Mouse (Mus musculus) thymus, postnatal 0 days (tissue): ENCODE data around the gene Cadps2. TPM values are rescaled to one million over a fixed set of nuclear protein-coding genes. Genes with fewer than 3 reads are reported as not detected.

Experiments
- DNase-seq: peaks from one replicate; pipeline ENCODE4 v3.0.0-alpha.2; 2015; ENCODE audit warnings: low spot score
- polyA plus RNA-seq: library from polyadenylated mRNA; unstranded; fragments of >200 nt; fragmentation: Nextera tagmentation; extraction: Ambion mirVana; gene quantifications from 2 replicates; pipeline ENCODE4 v1.2.1, GENCODE M21; 2015

The Cadps2 gene
- polyA plus RNA-seq, 1 experiment from 2014 or later: 1.5 TPM

- DNase-seq: no peak
Measured at GRCm38 (mm10) chr6:23762204-23762603, 77.0 kb downstream of the Cadps2 start.

- DNase-seq: no peak
Measured at GRCm38 (mm10) chr6:23758249-23758648, 81.0 kb downstream of the Cadps2 start.

GRCm38 (mm10) chr6:23748823-23749222 is 90.4 kb downstream of the Cadps2 start:
- DNase-seq: no peak

GRCm38 (mm10) chr6:23740010-23740409 is 99.2 kb downstream of the Cadps2 start:
- no peak for DNase-seq

GRCm38 (mm10) chr6:23732750-23733149 is 106.5 kb downstream of the Cadps2 start:
- DNase-seq: no peak

- DNase-seq: no peak
Measured at GRCm38 (mm10) chr6:23728620-23729019, 110.6 kb downstream of the Cadps2 start.

GRCm38 (mm10) chr6:23723697-23724096 is 115.5 kb downstream of the Cadps2 start:
- DNase-seq: no peak

GRCm38 (mm10) chr6:23720401-23720800 is 118.8 kb downstream of the Cadps2 start:
- no peak for DNase-seq

GRCm38 (mm10) chr6:23707506-23707905 is 131.7 kb downstream of the Cadps2 start:
- no peak for DNase-seq

- DNase-seq: no peak
Measured at GRCm38 (mm10) chr6:23700879-23701278, 138.3 kb downstream of the Cadps2 start.

GRCm38 (mm10) chr6:23678172-23678571 is 161.0 kb downstream of the Cadps2 start:
- DNase-seq: no peak

- DNase-seq: no peak
Measured at GRCm38 (mm10) chr6:23655036-23655435, 184.2 kb downstream of the Cadps2 start, which contains the start of gene Rnf148. Gene Rnf148, minus strand, starts transcription at chr6:23655136.

- no peak for DNase-seq
Measured at GRCm38 (mm10) chr6:23650205-23650604, 189.0 kb downstream of the Cadps2 start, which contains the start of gene Rnf133. Gene Rnf133, minus strand, starts transcription at chr6:23650305.

GRCm38 (mm10) chr6:23648732-23649131 is 190.5 kb downstream of the Cadps2 start:
- no peak for DNase-seq

- DNase-seq: no peak
Measured at GRCm38 (mm10) chr6:23647627-23648247, 191.5 kb downstream of the Cadps2 start.

- no peak for DNase-seq
Measured at GRCm38 (mm10) chr6:23637081-23637480, 202.1 kb downstream of the Cadps2 start.

- no peak for DNase-seq
Measured at GRCm38 (mm10) chr6:23635208-23635607, 204.0 kb downstream of the Cadps2 start.

- no peak for DNase-seq
Measured at GRCm38 (mm10) chr6:23634016-23634415, 205.2 kb downstream of the Cadps2 start.

- DNase-seq: no peak
Measured at GRCm38 (mm10) chr6:23630465-23630864, 208.8 kb downstream of the Cadps2 start.

- no peak for DNase-seq
Measured at GRCm38 (mm10) chr6:23575102-23575501, 264.1 kb downstream of the Cadps2 start.

- DNase-seq: no peak
Measured at GRCm38 (mm10) chr6:23573750-23574149, 265.5 kb downstream of the Cadps2 start.

- no peak for DNase-seq
Measured at GRCm38 (mm10) chr6:23572401-23572800, 266.8 kb downstream of the Cadps2 start.

GRCm38 (mm10) chr6:23569686-23570085 is 269.5 kb downstream of the Cadps2 start:
- no peak for DNase-seq

- no peak for DNase-seq
Measured at GRCm38 (mm10) chr6:23568688-23569087, 270.5 kb downstream of the Cadps2 start.
